Mouse (Mus musculus): ENCODE data around the gene Gm15737. TPM values are rescaled to one million over a fixed set of nuclear protein-coding genes. Genes with fewer than 3 reads are reported as not detected.

Gm15737 gene
- polyA plus RNA-seq, 1 experiment, result not detected

GRCm38 (mm10) chr6:92849208-92849607 lies 19.9 kb upstream of the Gm15737 start:
- no peak for DNase-seq (ENCODE audit: low read depth)
- TF ChIP-seq POLR2A (IDR thresholded peaks at IDR 0.05; ENCODE audit: borderline replicate concordance, extremely low read depth, insufficient read depth, insufficient read length, poor library complexity, severe bottlenecking), result no peak

GRCm38 (mm10) chr6:92850250-92850649 lies 18.9 kb upstream of the Gm15737 start:
- TF ChIP-seq POLR2A (IDR thresholded peaks at IDR 0.05; ENCODE audit: borderline replicate concordance, extremely low read depth, insufficient read depth, insufficient read length, poor library complexity, severe bottlenecking), result no peak
- no peak for TF ChIP-seq CTCF (IDR thresholded peaks at IDR 0.05; ENCODE audit: borderline replicate concordance, extremely low read depth, insufficient read depth, insufficient read length)
- DNase-seq (ENCODE audit: low read depth), result peak; percentile 95

GRCm38 (mm10) chr6:92854873-92855272 lies 14.3 kb upstream of the Gm15737 start:
- no peak for DNase-seq (ENCODE audit: low read depth)
- TF ChIP-seq POLR2A (IDR thresholded peaks at IDR 0.05; ENCODE audit: borderline replicate concordance, extremely low read depth, insufficient read depth, insufficient read length, poor library complexity, severe bottlenecking) (no peak), CTCF (IDR thresholded peaks at IDR 0.05; ENCODE audit: borderline replicate concordance, extremely low read depth, insufficient read depth, insufficient read length) (no peak)

GRCm38 (mm10) chr6:92857761-92858160 lies 11.4 kb upstream of the Gm15737 start:
- TF ChIP-seq CTCF (IDR thresholded peaks at IDR 0.05; ENCODE audit: borderline replicate concordance, extremely low read depth, insufficient read depth, insufficient read length) (no peak), POLR2A (IDR thresholded peaks at IDR 0.05; ENCODE audit: borderline replicate concordance, extremely low read depth, insufficient read depth, insufficient read length, poor library complexity, severe bottlenecking) (no peak)
- no peak for DNase-seq (ENCODE audit: low read depth)

GRCm38 (mm10) chr6:92858721-92859510 lies 10.2 kb upstream of the Gm15737 start:
- DNase-seq (ENCODE audit: low read depth), result no peak
- no peak for TF ChIP-seq POLR2A (IDR thresholded peaks at IDR 0.05; ENCODE audit: borderline replicate concordance, extremely low read depth, insufficient read depth, insufficient read length, poor library complexity, severe bottlenecking)
- TF ChIP-seq CTCF (IDR thresholded peaks at IDR 0.05; ENCODE audit: borderline replicate concordance, extremely low read depth, insufficient read depth, insufficient read length), result no peak

- TF ChIP-seq POLR2A (IDR thresholded peaks at IDR 0.05; ENCODE audit: borderline replicate concordance, extremely low read depth, insufficient read depth, insufficient read length, poor library complexity, severe bottlenecking) (no peak), CTCF (IDR thresholded peaks at IDR 0.05; ENCODE audit: borderline replicate concordance, extremely low read depth, insufficient read depth, insufficient read length) (no peak)
- DNase-seq (ENCODE audit: low read depth), result no peak
Measured at GRCm38 (mm10) chr6:92860285-92860912, 8.8 kb upstream of the Gm15737 start.

- no peak for DNase-seq (ENCODE audit: low read depth)
- TF ChIP-seq POLR2A (IDR thresholded peaks at IDR 0.05; ENCODE audit: borderline replicate concordance, extremely low read depth, insufficient read depth, insufficient read length, poor library complexity, severe bottlenecking) (no peak), CTCF (IDR thresholded peaks at IDR 0.05; ENCODE audit: borderline replicate concordance, extremely low read depth, insufficient read depth, insufficient read length) (no peak)
Measured at GRCm38 (mm10) chr6:92862599-92862998, 6.6 kb upstream of the Gm15737 start.

- no peak for TF ChIP-seq CTCF (IDR thresholded peaks at IDR 0.05; ENCODE audit: borderline replicate concordance, extremely low read depth, insufficient read depth, insufficient read length)
- TF ChIP-seq POLR2A (IDR thresholded peaks at IDR 0.05; ENCODE audit: borderline replicate concordance, extremely low read depth, insufficient read depth, insufficient read length, poor library complexity, severe bottlenecking), result no peak
Measured at GRCm38 (mm10) chr6:92869582-92870219, 544 bp downstream of the Gm15737 start.

GRCm38 (mm10) chr6:92871813-92872212 lies 2.7 kb downstream of the Gm15737 start:
- DNase-seq (ENCODE audit: low read depth), result no peak
- TF ChIP-seq CTCF (IDR thresholded peaks at IDR 0.05; ENCODE audit: borderline replicate concordance, extremely low read depth, insufficient read depth, insufficient read length) (no peak), POLR2A (IDR thresholded peaks at IDR 0.05; ENCODE audit: borderline replicate concordance, extremely low read depth, insufficient read depth, insufficient read length, poor library complexity, severe bottlenecking) (no peak)

More at GRCm38 (mm10) chr6:92869582-92870219, 544 bp downstream of the Gm15737 start:
- no peak for DNase-seq (ENCODE audit: low read depth)

- no peak for DNase-seq (ENCODE audit: low read depth)
- TF ChIP-seq CTCF (IDR thresholded peaks at IDR 0.05; ENCODE audit: borderline replicate concordance, extremely low read depth, insufficient read depth, insufficient read length) (no peak), POLR2A (IDR thresholded peaks at IDR 0.05; ENCODE audit: borderline replicate concordance, extremely low read depth, insufficient read depth, insufficient read length, poor library complexity, severe bottlenecking) (no peak)
Measured at GRCm38 (mm10) chr6:92872766-92873165, 3.6 kb downstream of the Gm15737 start.

GRCm38 (mm10) chr6:92874854-92875253 lies 5.7 kb downstream of the Gm15737 start:
- no peak for TF ChIP-seq POLR2A (IDR thresholded peaks at IDR 0.05; ENCODE audit: borderline replicate concordance, extremely low read depth, insufficient read depth, insufficient read length, poor library complexity, severe bottlenecking)
- no peak for TF ChIP-seq CTCF (IDR thresholded peaks at IDR 0.05; ENCODE audit: borderline replicate concordance, extremely low read depth, insufficient read depth, insufficient read length)
- DNase-seq (ENCODE audit: low read depth), result no peak
